In the genomic region with DNA sequence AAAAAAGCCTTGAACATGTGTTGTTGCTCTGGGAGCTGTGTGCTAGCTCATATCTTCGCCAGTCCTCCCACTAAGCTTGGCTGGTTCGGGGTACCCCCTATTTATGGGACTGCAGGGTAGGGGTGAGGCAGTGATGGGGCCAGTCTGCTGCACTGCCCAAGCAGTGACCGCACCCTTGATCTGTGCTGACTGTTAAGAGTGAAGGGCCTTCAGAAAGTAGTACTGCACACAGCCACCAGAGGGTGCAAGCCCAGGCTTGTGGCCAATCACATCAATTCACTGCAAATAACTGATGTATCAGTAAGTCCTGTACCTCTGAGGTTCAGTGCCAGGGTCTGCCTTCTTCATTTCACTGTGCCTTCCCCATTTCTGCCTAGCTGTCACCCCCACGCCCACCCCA, we compare ENCODE assay signal across 8 mouse cellular contexts. TPM values are rescaled to one million over a fixed set of nuclear protein-coding genes. Genes with fewer than 3 reads are reported as not detected.
DNase-seq lines count a peak whose midpoint lies in the region; ATAC-seq and TF ChIP-seq lines count a peak whose summit lies in the region.

No protein-coding gene starts in this region.

- DNase-seq in neural tube, embryonic 10.5 days (ENCODE audit: extremely low spot score, low spot score) = peak; percentile 75
- DNase-seq in cerebellum, adult 9-11 months = peak; percentile 81
- peak; percentile 73 to 78 for DNase-seq in frontal cortex, postnatal 25 days (ENCODE audit: low spot score in 2 of 2)
- DNase-seq in left cerebral cortex, postnatal 25 days (ENCODE audit: low spot score in 2 of 2) = peak; percentile 68 to 77
- peak; percentile 97 for DNase-seq in midbrain, embryonic 11.5 days (ENCODE audit: low spot score, missing footprints)
- DNase-seq in spleen, adult 2 months (ENCODE audit: low read depth in 1 of 2, low spot score in 2 of 2) = peak in 1 of 2 experiments; percentile 70

- no peaks in the 10 kb centered on the region for H3K9me3 ChIP-seq in neural tube, embryonic 15.5 days (replicated peaks)
- no peaks in the 10 kb centered on the region for H3K9me3 ChIP-seq in intestine, embryonic 15.5 days
- no peaks in the 10 kb centered on the region for H3K9me3 ChIP-seq in midbrain, embryonic 11.5 days (ENCODE audit: control insufficient read depth, low read length)

- H3K9ac ChIP-seq in neural tube, embryonic 15.5 days (replicated peaks) = no peak overlapping the region
- H3K9ac ChIP-seq in intestine, embryonic 15.5 days = no peak overlapping the region
- no peak overlapping the region for H3K9ac ChIP-seq in midbrain, embryonic 11.5 days (ENCODE audit: low read length)

- intact Hi-C loops in left cerebral cortex, postnatal 25 days (cut with DNase I) = loop anchor here (5.0 kb wide), 1 partner anchor 78 kb away; no protein-coding TSS in a partner anchor

- no peaks in the 10 kb centered on the region; the same call in 1 of the 2 replicates for H3K27me3 ChIP-seq in neural tube, embryonic 15.5 days (replicated peaks)
- no peaks in the 10 kb centered on the region for H3K27me3 ChIP-seq in intestine, embryonic 15.5 days (replicated peaks)
- H3K27me3 ChIP-seq in midbrain, embryonic 11.5 days (ENCODE audit: control insufficient read depth, insufficient read depth, low read length) = no peaks in the 10 kb centered on the region
- 0 out of 2 replicates have a peak, but pooled peaks cover 1% of the 10 kb centered on the region for H3K27me3 ChIP-seq in spleen, adult 2 months (ENCODE audit: control insufficient read depth, insufficient read depth, low read length)

- H3K4me3 ChIP-seq in neural tube, embryonic 15.5 days (replicated peaks) = no peak overlapping the region
- H3K4me3 ChIP-seq in intestine, embryonic 15.5 days (replicated peaks) = no peak overlapping the region
- H3K4me3 ChIP-seq in midbrain, embryonic 11.5 days (ENCODE audit: low read depth, low read length) = no peak overlapping the region
- no peak overlapping the region for H3K4me3 ChIP-seq in spleen, adult 2 months (ENCODE audit: extremely low read depth, insufficient read depth, insufficient read length)

- TF ChIP-seq POLR2A in spleen, adult 2 months (IDR thresholded peaks at IDR 0.05; ENCODE audit: low read depth, low read length) = no peak

- no peak overlapping the region for H3K4me2 ChIP-seq in neural tube, embryonic 15.5 days
- H3K4me2 ChIP-seq in intestine, embryonic 15.5 days (replicated peaks) = no peak overlapping the region
- H3K4me2 ChIP-seq in midbrain, embryonic 11.5 days = no peak overlapping the region

- ATAC-seq in neural tube, embryonic 15.5 days (ENCODE audit: low FRiP score) = no peak
- ATAC-seq in intestine, embryonic 15.5 days = peak; percentile 52
- ATAC-seq in midbrain, embryonic 11.5 days (ENCODE audit: low FRiP score) = peak; percentile 78

- H3K36me3 ChIP-seq in neural tube, embryonic 15.5 days = peaks cover 19% of the 10 kb centered on the region
- peaks cover 11% of the 10 kb centered on the region; the same call in 1 of the 2 replicates for H3K36me3 ChIP-seq in intestine, embryonic 15.5 days
- peaks cover 6% of the 10 kb centered on the region; the same call in 1 of the 2 replicates for H3K36me3 ChIP-seq in midbrain, embryonic 11.5 days (ENCODE audit: control insufficient read depth, insufficient read depth, low read length)
- H3K36me3 ChIP-seq in spleen, adult 2 months (ENCODE audit: control insufficient read depth, insufficient read depth, low read length) = peaks cover 6% of the 10 kb centered on the region

- H3K4me1 ChIP-seq in neural tube, embryonic 15.5 days = peaks cover 14% of the 10 kb centered on the region
- H3K4me1 ChIP-seq in intestine, embryonic 15.5 days (replicated peaks) = peaks cover 18% of the 10 kb centered on the region
- peaks cover 5% of the 10 kb centered on the region for H3K4me1 ChIP-seq in midbrain, embryonic 11.5 days (ENCODE audit: control insufficient read depth, insufficient read depth, low read length)
- peaks cover 11% of the 10 kb centered on the region; the same call in 1 of the 2 replicates for H3K4me1 ChIP-seq in spleen, adult 2 months (ENCODE audit: control insufficient read depth, insufficient read depth, insufficient read length)

- 33% methylated on average over 4 of the region's 4 CpGs for WGBS in neural tube, embryonic 15.5 days
- WGBS in intestine, embryonic 15.5 days = 38% methylated on average over 4 of the region's 4 CpGs
- WGBS in midbrain, embryonic 11.5 days = 24% methylated on average over 4 of the region's 4 CpGs
- WGBS in spleen, adult 2 months = 69% methylated on average over 4 of the region's 4 CpGs

- H3K27ac ChIP-seq in neural tube, embryonic 15.5 days (replicated peaks) = no peak overlapping the region
- no peak overlapping the region for H3K27ac ChIP-seq in intestine, embryonic 15.5 days
- H3K27ac ChIP-seq in midbrain, embryonic 11.5 days (ENCODE audit: low read depth, low read length) = no peak overlapping the region
- no peak overlapping the region for H3K27ac ChIP-seq in spleen, adult 2 months (ENCODE audit: insufficient read depth, low read length)

- TF ChIP-seq CTCF in spleen, adult 2 months (IDR thresholded peaks at IDR 0.05; ENCODE audit: extremely low read depth, insufficient read depth, insufficient read length, insufficient replicate concordance) = peak; percentile 73; the same call in 1 of the 2 replicates

RNA-seq across cellular contexts. Expression of a gene that starts 13.9 kb away (rescaled TPM):
- polyA plus RNA-seq in neural tube, embryonic 15.5 days (2015; fragmentation: Nextera tagmentation; extraction: Ambion mirVana) = 62.4 and 66.8 TPM in 2 replicates
- polyA plus RNA-seq in intestine, embryonic 15.5 days (2015; fragmentation: Nextera tagmentation; extraction: Ambion mirVana) = 91.3 and 94.7 TPM in 2 replicates
- total RNA-seq in left cerebral cortex, postnatal 25 days (2021) = 10 to 100 TPM; 10.8 to 11.5 TPM
- polyA plus RNA-seq in midbrain, embryonic 11.5 days (2014; fragmentation: Nextera tagmentation; extraction: Ambion mirVana) = 54.0 and 61.7 TPM in 2 replicates
- 25.4 and 28.8 TPM in 2 replicates for polyA plus RNA-seq in spleen, adult 2 months (2012; rRNA removed)

RNA-seq across cellular contexts. Expression of a gene that starts 20.5 kb away (rescaled TPM):
- polyA plus RNA-seq in neural tube, embryonic 15.5 days (2015; fragmentation: Nextera tagmentation; extraction: Ambion mirVana) = 46.3 and 50.0 TPM in 2 replicates
- polyA plus RNA-seq in intestine, embryonic 15.5 days (2015; fragmentation: Nextera tagmentation; extraction: Ambion mirVana) = 19.5 and 22.4 TPM in 2 replicates
- 10 to 100 TPM; 55.9 to 60.9 TPM for total RNA-seq in left cerebral cortex, postnatal 25 days (2021)
- polyA plus RNA-seq in midbrain, embryonic 11.5 days (2014; fragmentation: Nextera tagmentation; extraction: Ambion mirVana) = 17.5 and 19.2 TPM in 2 replicates
- 22.3 and 61.1 TPM in 2 replicates for polyA plus RNA-seq in spleen, adult 2 months (2012; rRNA removed)

RNA-seq across cellular contexts. Expression of a gene that starts 26.2 kb away (rescaled TPM):
- polyA plus RNA-seq in neural tube, embryonic 15.5 days (2015; fragmentation: Nextera tagmentation; extraction: Ambion mirVana) = 13.6 and 14.8 TPM in 2 replicates
- polyA plus RNA-seq in intestine, embryonic 15.5 days (2015; fragmentation: Nextera tagmentation; extraction: Ambion mirVana) = 3.7 and 4.1 TPM in 2 replicates
- 10 to 100 TPM; 50.1 to 55.1 TPM for total RNA-seq in left cerebral cortex, postnatal 25 days (2021)
- polyA plus RNA-seq in midbrain, embryonic 11.5 days (2014; fragmentation: Nextera tagmentation; extraction: Ambion mirVana) = 3.0 and 3.2 TPM in 2 replicates
- 7.8 and 8.6 TPM in 2 replicates for polyA plus RNA-seq in spleen, adult 2 months (2012; rRNA removed)

RNA-seq across cellular contexts. Expression of a gene that starts 44.7 kb away (rescaled TPM):
- polyA plus RNA-seq in neural tube, embryonic 15.5 days (2015; fragmentation: Nextera tagmentation; extraction: Ambion mirVana) = 44.1 and 49.3 TPM in 2 replicates
- polyA plus RNA-seq in intestine, embryonic 15.5 days (2015; fragmentation: Nextera tagmentation; extraction: Ambion mirVana) = 45.8 and 49.8 TPM in 2 replicates
- 10 to 100 TPM; 45.0 to 50.4 TPM for total RNA-seq in left cerebral cortex, postnatal 25 days (2021)
- 51.9 and 53.0 TPM in 2 replicates for polyA plus RNA-seq in midbrain, embryonic 11.5 days (2014; fragmentation: Nextera tagmentation; extraction: Ambion mirVana)
- 127 and 186 TPM in 2 replicates for polyA plus RNA-seq in spleen, adult 2 months (2012; rRNA removed)

RNA-seq across cellular contexts. Expression of a gene that starts 58.5 kb away (rescaled TPM):
- 21.9 and 27.6 TPM in 2 replicates for polyA plus RNA-seq in neural tube, embryonic 15.5 days (2015; fragmentation: Nextera tagmentation; extraction: Ambion mirVana)
- polyA plus RNA-seq in intestine, embryonic 15.5 days (2015; fragmentation: Nextera tagmentation; extraction: Ambion mirVana) = 11.7 and 12.1 TPM in 2 replicates
- total RNA-seq in left cerebral cortex, postnatal 25 days (2021) = 10 to 100 TPM; 63.3 to 79.9 TPM
- 17.3 and 17.5 TPM in 2 replicates for polyA plus RNA-seq in midbrain, embryonic 11.5 days (2014; fragmentation: Nextera tagmentation; extraction: Ambion mirVana)
- polyA plus RNA-seq in spleen, adult 2 months (2012; rRNA removed) = 29.1 and 38.6 TPM in 2 replicates
